In genomic region chr3:95872048-95872447, GRCm38 (mm10) we compare ENCODE assay signal across 8 mouse cellular contexts. TPM values are rescaled to one million over a fixed set of nuclear protein-coding genes. Genes with fewer than 3 reads are reported as not detected.
DNase-seq lines count a peak whose midpoint lies in the region; ATAC-seq and TF ChIP-seq lines count a peak whose summit lies in the region.

No protein-coding gene starts in this region.

- no peak for TF ChIP-seq CTCF in gastrocnemius, adult 2 months (IDR thresholded peaks at IDR 0.05)

- no peaks in the 10 kb centered on the region for H3K27me3 ChIP-seq in forebrain, embryonic 10.5 days (ENCODE audit: poor library complexity, severe bottlenecking)
- H3K27me3 ChIP-seq in liver, embryonic 11.5 days (replicated peaks; ENCODE audit: control insufficient read depth, insufficient read depth, low read length), result no peaks in the 10 kb centered on the region

- WGBS in forebrain, embryonic 10.5 days, result 85% methylated on average over 7 of the region's 7 CpGs
- 79% methylated on average over 7 of the region's 7 CpGs for WGBS in liver, embryonic 11.5 days

- peaks cover 37% of the 10 kb centered on the region for H3K36me3 ChIP-seq in forebrain, embryonic 10.5 days (replicated peaks)
- peaks cover 11% of the 10 kb centered on the region for H3K36me3 ChIP-seq in liver, embryonic 11.5 days (ENCODE audit: control insufficient read depth, insufficient read depth, low read length)

- no peak for ATAC-seq in liver, embryonic 11.5 days (replicated peaks; ENCODE audit: low FRiP score)
- ATAC-seq in monocyte, adult 5-6 weeks (replicated peaks; ENCODE audit: insufficient number of reproducible peaks, low FRiP score, low TSS enrichment, poor library complexity, severe bottlenecking), result no peak

- peak overlapping the region; percentile 74 for H3K4me2 ChIP-seq in liver, embryonic 11.5 days

- H3K27ac ChIP-seq in gastrocnemius, adult 2 months, result peak overlapping the region; percentile 95
- H3K27ac ChIP-seq in forebrain, embryonic 10.5 days, result peak overlapping the region; percentile 90
- no peak overlapping the region for H3K27ac ChIP-seq in liver, embryonic 11.5 days (ENCODE audit: low read depth, low read length)

- peak overlapping the region; percentile 57 for H3K9ac ChIP-seq in liver, embryonic 11.5 days (ENCODE audit: low read depth, low read length)

- H3K4me3 ChIP-seq in gastrocnemius, adult 2 months, result peak overlapping the region; percentile 85
- H3K4me3 ChIP-seq in forebrain, embryonic 10.5 days, result peak overlapping the region; percentile 80
- H3K4me3 ChIP-seq in liver, embryonic 11.5 days (ENCODE audit: low read depth, low read length), result peak overlapping the region; percentile 70

- H3K9me3 ChIP-seq in forebrain, embryonic 10.5 days, result no peaks in the 10 kb centered on the region
- no peaks in the 10 kb centered on the region for H3K9me3 ChIP-seq in liver, embryonic 11.5 days (ENCODE audit: control insufficient read depth, low read length)

- DNase-seq in gastrocnemius, adult 2 months, result no peak
- DNase-seq in gastrocnemius, adult 8-10 months (ENCODE audit: low spot score in 2 of 2), result no peak
- DNase-seq in 416B (ENCODE audit: low read depth) (peak; percentile 52), adipocyte (ENCODE audit: low spot score) (no peak)
- DNase-seq in forebrain, embryonic 10.5 days (ENCODE audit: extremely low spot score, low spot score), result no peak
- DNase-seq in liver, embryonic 11.5 days (ENCODE audit: low spot score), result no peak
- DNase-seq in spleen, adult 18-20 months, result no peak

- intact Hi-C loops in gastrocnemius, adult 2 months (cut with DNase I), result no loop called here

- peaks cover 23% of the 10 kb centered on the region for H3K4me1 ChIP-seq in forebrain, embryonic 10.5 days
- H3K4me1 ChIP-seq in liver, embryonic 11.5 days (replicated peaks; ENCODE audit: control insufficient read depth, insufficient read depth, low read length), result peaks cover 17% of the 10 kb centered on the region

RNA-seq across cellular contexts. Expression of gene Mrps21, which starts 0.7 kb away (rescaled TPM):
- 100 to 1,000 TPM; 303 to 336 TPM for total RNA-seq in gastrocnemius, adult 2 months (2021)
- total RNA-seq in gastrocnemius, adult 8-10 months (2022), result 100 to 1,000 TPM; 307 to 343 (median 325) TPM
- polyA plus RNA-seq in forebrain, embryonic 10.5 days (2016; fragmentation: Nextera tagmentation; extraction: Ambion mirVana), result 353 TPM in 2 replicates
- polyA plus RNA-seq in liver, embryonic 11.5 days (2014; fragmentation: Nextera tagmentation; extraction: Ambion mirVana), result 311 and 340 TPM in 2 replicates
- 241 to 323 TPM (median 321 TPM) in 3 replicates for total RNA-seq in monocyte, adult 5-6 weeks (2017)

RNA-seq across cellular contexts. Expression of gene Ciart, which starts 10.0 kb away (rescaled TPM):
- 1 to 10 TPM; 2.7 to 9.3 TPM for total RNA-seq in gastrocnemius, adult 2 months (2021)
- 10 to 100 TPM in 3 of 4 experiments, 1 to 10 TPM in 1; 9.4 to 22.7 (median 15.7) TPM for total RNA-seq in gastrocnemius, adult 8-10 months (2022)
- polyA plus RNA-seq in forebrain, embryonic 10.5 days (2016; fragmentation: Nextera tagmentation; extraction: Ambion mirVana), result 9.1 and 11.8 TPM in 2 replicates
- 7.9 and 8.1 TPM in 2 replicates for polyA plus RNA-seq in liver, embryonic 11.5 days (2014; fragmentation: Nextera tagmentation; extraction: Ambion mirVana)
- 6.4 to 16.6 TPM (median 10.2 TPM) in 3 replicates for total RNA-seq in monocyte, adult 5-6 weeks (2017)

RNA-seq across cellular contexts. Expression of gene Prpf3, which starts 16.4 kb away (rescaled TPM):
- 10 to 100 TPM; 18.2 to 18.3 TPM for total RNA-seq in gastrocnemius, adult 2 months (2021)
- total RNA-seq in gastrocnemius, adult 8-10 months (2022), result 10 to 100 TPM; 12.8 to 18.2 (median 15.1) TPM
- polyA plus RNA-seq in forebrain, embryonic 10.5 days (2016; fragmentation: Nextera tagmentation; extraction: Ambion mirVana), result 71.3 and 78.1 TPM in 2 replicates
- polyA plus RNA-seq in liver, embryonic 11.5 days (2014; fragmentation: Nextera tagmentation; extraction: Ambion mirVana), result 68.0 and 68.4 TPM in 2 replicates
- 30.1 to 50.7 TPM (median 32.2 TPM) in 3 replicates for total RNA-seq in monocyte, adult 5-6 weeks (2017)

RNA-seq across cellular contexts. Expression of gene BC028528, which starts 19.8 kb away (rescaled TPM):
- 1 to 10 TPM; 1.4 to 2.1 TPM for total RNA-seq in gastrocnemius, adult 2 months (2021)
- 1 to 10 TPM; 1.1 to 2.1 (median 1.5) TPM for total RNA-seq in gastrocnemius, adult 8-10 months (2022)
- 7.2 and 7.6 TPM in 2 replicates for polyA plus RNA-seq in forebrain, embryonic 10.5 days (2016; fragmentation: Nextera tagmentation; extraction: Ambion mirVana)
- polyA plus RNA-seq in liver, embryonic 11.5 days (2014; fragmentation: Nextera tagmentation; extraction: Ambion mirVana), result 9.5 and 13.5 TPM in 2 replicates
- total RNA-seq in monocyte, adult 5-6 weeks (2017), result 148 to 259 TPM (median 230 TPM) in 3 replicates

RNA-seq across cellular contexts. Expression of gene Aph1a, which starts 21.7 kb away (rescaled TPM):
- total RNA-seq in gastrocnemius, adult 2 months (2021), result 10 to 100 TPM; 41.0 to 50.3 TPM
- total RNA-seq in gastrocnemius, adult 8-10 months (2022), result 10 to 100 TPM; 44.6 to 48.2 (median 47.8) TPM
- polyA plus RNA-seq in forebrain, embryonic 10.5 days (2016; fragmentation: Nextera tagmentation; extraction: Ambion mirVana), result 28.7 and 29.2 TPM in 2 replicates
- 34.3 and 35.1 TPM in 2 replicates for polyA plus RNA-seq in liver, embryonic 11.5 days (2014; fragmentation: Nextera tagmentation; extraction: Ambion mirVana)
- 27.5 to 35.0 TPM (median 32.8 TPM) in 3 replicates for total RNA-seq in monocyte, adult 5-6 weeks (2017)
